Mouse (Mus musculus) forebrain, postnatal 0 days (tissue): ENCODE measurements around the gene Btk. TPM values are rescaled to one million over a fixed set of nuclear protein-coding genes. Genes with fewer than 3 reads are reported as not detected.

Experiments used
- ATAC-seq: fragments of 200-750 bp; cut with Nextera tagmentation; 2 replicates; pipeline ENCODE4 v1.8.0; 2017; ENCODE audit warnings: mild to moderate bottlenecking, moderate library complexity
- DNase-seq: peaks from one replicate; pipeline ENCODE4 v3.0.0-alpha.2; 2015
- H3K27ac ChIP-seq: fragments of 300-500 bp; sonication (generic); 2 replicates; pipeline ENCODE4 v1.5.1; 2014; ENCODE audit warnings: low read depth, mild to moderate bottlenecking, antibody characterized with exemption, low read length, moderate library complexity, mixed read lengths
- H3K27me3 ChIP-seq: fragments of 300-500 bp; sonication (generic); 2 replicates; pipeline ENCODE4 v1.6.1; 2014; ENCODE audit warnings: mild to moderate bottlenecking, low read length, mixed read lengths; ENCODE audit not compliant: insufficient read depth
- H3K36me3 ChIP-seq: fragments of 300-500 bp; sonication (generic); 2 replicates; pipeline ENCODE4 v1.6.1; 2014; ENCODE audit warnings: mild to moderate bottlenecking, moderate library complexity; ENCODE audit not compliant: insufficient read depth
- H3K4me1 ChIP-seq: fragments of 300-500 bp; sonication (generic); 2 replicates; pipeline ENCODE4 v1.6.1; 2014; ENCODE audit warnings: antibody characterized with exemption; ENCODE audit not compliant: insufficient read depth
- H3K4me2 ChIP-seq: fragments of 300-500 bp; sonication (generic); 2 replicates; pipeline ENCODE4 v1.6.1; 2014; ENCODE audit warnings: low read depth, mild to moderate bottlenecking, moderate library complexity
- H3K4me3 ChIP-seq: fragments of 300-500 bp; sonication (generic); 2 replicates; pipeline ENCODE4 v1.5.1; 2014; ENCODE audit warnings: low read depth, low read length, mixed read lengths
- H3K9ac ChIP-seq: fragments of 300-500 bp; sonication (generic); 2 replicates; pipeline ENCODE4 v1.6.1; 2014; ENCODE audit warnings: mild to moderate bottlenecking
- H3K9me3 ChIP-seq: fragments of 300-500 bp; sonication (generic); 2 replicates; pipeline ENCODE4 v1.6.1; 2016; ENCODE audit warnings: low read length
- CTCF ChIP-seq: sonication (generic); IDR thresholded peaks from 2 replicates; pipeline ENCODE4 v1.5.1; 2016; ENCODE audit warnings: antibody characterized with exemption, control low read depth, low read depth
- WGBS: fragments of 180-500 bp; shearing (Covaris S2); extraction: QIAGEN DNeasy Blood & Tissue Kit; methylation state at CpG from one replicate; pipeline ENCODE4 v1.1.7; 2014; 5-methylcytosine and 5-hydroxymethylcytosine counted together
- polyA plus RNA-seq: library from polyadenylated mRNA; unstranded; fragments of >200 nt; fragmentation: Nextera tagmentation; extraction: Ambion mirVana; gene quantifications from 2 replicates; pipeline ENCODE4 v1.2.1, GENCODE M21; 2015
- total RNA-seq: library from RNA; depleted of rRNA; stranded (reverse); fragments of >200 nt; gene quantifications from 2 replicates; pipeline ENCODE4 v1.2.3, GENCODE M21; 2014; rRNA removed

Gene Btk
- total and polyA plus RNA-seq, 2 experiments from 2014 or later = 0.59 to 1.2 TPM

DNA sequence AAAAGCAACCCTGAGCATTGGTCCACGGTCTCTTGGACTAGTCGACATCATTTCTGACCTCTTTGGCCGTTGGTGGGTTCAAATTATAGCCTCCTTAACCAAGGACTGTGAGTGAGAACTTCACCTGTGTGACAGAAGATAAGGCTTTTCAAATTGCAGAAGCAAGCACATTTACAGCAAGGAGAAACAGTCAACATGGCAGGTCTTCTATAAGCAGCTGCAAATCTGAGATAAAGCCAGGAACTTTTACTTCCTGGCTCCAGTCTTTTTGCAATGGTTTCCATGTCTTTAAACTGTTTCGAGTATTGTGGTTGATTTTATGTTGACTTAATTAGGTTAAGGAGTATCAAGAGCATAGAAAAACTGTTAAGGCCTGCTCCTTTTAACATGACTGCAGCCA lies 59.6 kb downstream of the Btk start:
- ATAC-seq = no peak
- Histone ChIP-seq H3K9ac (no peak overlapping the region), H3K4me1 (no peaks in the 10 kb centered on the region), H3K4me3 (no peak overlapping the region), H3K4me2 (no peak overlapping the region), H3K27me3 (no peaks in the 10 kb centered on the region), H3K36me3 (no peaks in the 10 kb centered on the region), H3K27ac (no peak overlapping the region), H3K9me3 (no peaks in the 10 kb centered on the region)
- WGBS = 80% methylated on average over 4 of the region's 4 CpGs
- no peak for DNase-seq
- TF ChIP-seq CTCF = no peak

GRCm38 (mm10) chrX:134509473-134509872 lies 73.9 kb downstream of the Btk start:
- 35% methylated on average over 2 of the region's 2 CpGs for WGBS
- DNase-seq (no peak), ATAC-seq (no peak)
- no peaks in the 10 kb centered on the region for H3K9me3 ChIP-seq
- H3K36me3 ChIP-seq = no peaks in the 10 kb centered on the region
- H3K27ac ChIP-seq = no peak overlapping the region
- no peaks in the 10 kb centered on the region for H3K4me1 ChIP-seq
- peak; percentile 57 for TF ChIP-seq CTCF
- no peak overlapping the region for H3K4me2 ChIP-seq
- no peak overlapping the region for H3K4me3 ChIP-seq
- no peaks in the 10 kb centered on the region for H3K27me3 ChIP-seq
- no peak overlapping the region for H3K9ac ChIP-seq

DNA sequence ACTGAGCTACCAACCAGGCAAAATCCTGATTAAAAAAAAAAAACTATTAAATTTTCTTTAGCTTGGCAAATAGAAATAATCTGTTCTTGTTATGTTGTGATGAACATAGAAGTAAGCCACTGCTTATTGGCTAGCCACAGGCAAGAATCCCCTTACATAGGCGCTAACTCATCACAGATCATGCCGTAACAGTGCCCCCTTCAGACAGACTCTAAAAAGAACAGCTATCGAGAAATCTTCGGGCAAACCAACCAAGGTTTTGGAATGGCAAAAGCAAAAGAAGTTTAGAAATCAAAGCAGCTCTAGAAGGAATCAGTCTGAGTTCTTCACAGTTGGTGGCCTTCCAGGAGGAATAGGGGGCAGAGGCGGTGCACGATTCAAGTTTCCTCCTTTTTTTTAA lies 75.4 kb downstream of the Btk start:
- WGBS = 76% methylated on average over 6 of the region's 6 CpGs
- TF ChIP-seq CTCF = no peak
- ATAC-seq (no peak), DNase-seq (no peak)
- no peak overlapping the region for H3K4me3 ChIP-seq
- H3K4me1 ChIP-seq = no peaks in the 10 kb centered on the region
- no peak overlapping the region for H3K4me2 ChIP-seq
- H3K27ac ChIP-seq = no peak overlapping the region
- no peaks in the 10 kb centered on the region for H3K9me3 ChIP-seq
- no peaks in the 10 kb centered on the region for H3K27me3 ChIP-seq
- no peak overlapping the region for H3K9ac ChIP-seq
- no peaks in the 10 kb centered on the region for H3K36me3 ChIP-seq

DNA sequence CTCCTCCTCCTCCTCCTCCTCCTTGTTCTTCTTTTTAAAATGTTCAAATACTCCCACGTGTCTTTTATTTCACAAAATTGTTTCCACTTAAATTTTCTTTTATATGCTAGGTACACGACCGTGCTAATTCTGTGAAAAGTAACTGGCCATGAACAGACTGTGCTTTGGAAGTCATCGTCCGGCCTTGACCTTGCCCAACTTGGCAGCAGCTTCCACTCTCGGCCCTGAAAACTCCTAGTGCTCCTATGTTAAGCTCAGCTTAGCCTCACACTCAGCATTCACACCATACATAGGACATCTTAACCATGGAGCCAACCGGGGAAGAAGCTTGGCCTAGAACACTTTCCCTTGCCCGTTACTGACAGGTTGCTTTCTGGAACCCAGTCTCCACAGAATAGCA lies 82.7 kb downstream of the Btk start:
- WGBS = 85% methylated on average over 8 of the region's 8 CpGs
- Histone ChIP-seq H3K4me1 (no peaks in the 10 kb centered on the region), H3K27me3 (no peaks in the 10 kb centered on the region), H3K4me3 (no peak overlapping the region), H3K9me3 (no peaks in the 10 kb centered on the region), H3K9ac (no peak overlapping the region), H3K36me3 (no peaks in the 10 kb centered on the region), H3K4me2 (no peak overlapping the region), H3K27ac (no peak overlapping the region)
- DNase-seq (no peak), ATAC-seq (no peak)
- no peak for TF ChIP-seq CTCF

Other genes with a start within 250 kb of the Btk start
- 35.6 and 38.2 TPM in 2 replicates for gene Drp2, start 179.0 kb downstream of the Btk start, total RNA-seq
- 6.7 and 10.1 TPM in 2 replicates for gene Drp2, start 179.0 kb downstream of the Btk start, polyA plus RNA-seq
- gene Taf7l, start 107.1 kb downstream of the Btk start, total RNA-seq = not detected in 2 replicates
- gene Taf7l, start 107.1 kb downstream of the Btk start, polyA plus RNA-seq = 0.24 TPM in 1 of 2 replicates, not detected in the other
- 18.3 and 18.5 TPM in 2 replicates for gene Timm8a1, start 41.7 kb downstream of the Btk start, total RNA-seq
- gene Timm8a1, start 41.7 kb downstream of the Btk start, polyA plus RNA-seq = 45.5 and 55.2 TPM in 2 replicates
- gene Rpl36a, start 2.1 kb upstream of the Btk start, total RNA-seq = 467 and 887 TPM in 2 replicates
- 198 and 280 TPM in 2 replicates for gene Rpl36a, start 2.1 kb upstream of the Btk start, polyA plus RNA-seq
- gene Gla, start 17.6 kb upstream of the Btk start, total RNA-seq = 5.8 and 6.3 TPM in 2 replicates
- gene Gla, start 17.6 kb upstream of the Btk start, polyA plus RNA-seq = 3.8 and 4.3 TPM in 2 replicates
- 63.2 and 72.2 TPM in 2 replicates for gene Hnrnph2, start 17.6 kb upstream of the Btk start, total RNA-seq
- gene Hnrnph2, start 17.6 kb upstream of the Btk start, polyA plus RNA-seq = 131 and 134 TPM in 2 replicates
- 16.7 and 26.6 TPM in 2 replicates for gene Armcx4, start 102.9 kb upstream of the Btk start, total RNA-seq
- 4.4 and 5.9 TPM in 2 replicates for gene Armcx4, start 102.9 kb upstream of the Btk start, polyA plus RNA-seq
- 62.0 and 64.1 TPM in 2 replicates for gene Armcx1, start 134.4 kb upstream of the Btk start, total RNA-seq
- gene Armcx1, start 134.4 kb upstream of the Btk start, polyA plus RNA-seq = 21.0 and 37.5 TPM in 2 replicates
- 28.1 and 31.6 TPM in 2 replicates for gene Armcx6, start 167.8 kb upstream of the Btk start, total RNA-seq
- 30.8 and 40.9 TPM in 2 replicates for gene Armcx6, start 167.8 kb upstream of the Btk start, polyA plus RNA-seq
- gene Armcx3, start 173.0 kb upstream of the Btk start, total RNA-seq = 66.5 and 68.5 TPM in 2 replicates
- gene Armcx3, start 173.0 kb upstream of the Btk start, polyA plus RNA-seq = 57.7 and 68.4 TPM in 2 replicates
- 104 and 128 TPM in 2 replicates for gene Armcx2, start 225.7 kb upstream of the Btk start, total RNA-seq
- 57.4 and 70.4 TPM in 2 replicates for gene Armcx2, start 225.7 kb upstream of the Btk start, polyA plus RNA-seq